Mouse (Mus musculus) liver, postnatal 0 days (tissue): Measurements from ENCODE around the gene Rtbdn.

ENCODE experiments used
- CTCF ChIP-seq: sonication (generic); IDR thresholded peaks from 2 replicates; pipeline ENCODE4 v1.5.1; 2016; ENCODE audit warnings: antibody characterized with exemption, low read depth
- EP300 ChIP-seq: IDR thresholded peaks from 2 replicates; pipeline ENCODE4 v1.6.1; 2016; ENCODE audit warnings: antibody characterized with exemption, low read depth, mild to moderate bottlenecking

DNA sequence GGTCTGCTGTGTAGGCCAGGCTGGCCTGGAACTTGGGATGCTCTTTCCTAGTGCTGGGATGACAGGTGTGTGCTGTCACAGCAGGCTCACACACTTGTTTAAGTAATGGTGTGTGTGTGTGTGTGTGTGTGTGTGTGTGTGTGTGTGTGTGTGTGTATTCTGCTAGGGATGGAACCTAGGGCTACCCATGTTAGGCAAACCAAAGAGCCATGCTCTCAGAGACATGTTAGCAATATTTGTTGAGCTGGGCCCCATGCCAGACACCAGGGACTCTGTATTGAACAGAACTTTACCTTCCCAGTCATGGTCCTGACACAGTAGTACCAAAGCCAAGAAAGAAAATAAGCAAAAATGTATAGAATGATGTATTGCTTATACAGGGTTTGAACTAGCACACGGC lies 19.3 kb upstream of the Rtbdn start:
- TF ChIP-seq CTCF (no peak), EP300 (no peak)
